Mouse (Mus musculus) C2C12 (cell line): ENCODE data around the gene Mapkapk2. TPM values are rescaled to one million over a fixed set of nuclear protein-coding genes. Genes with fewer than 3 reads are reported as not detected.

ENCODE experiments used
- H3K27me3 ChIP-seq: one replicate; pipeline ENCODE4 v1.6.1; 2011; ENCODE audit not compliant: control insufficient read depth, insufficient read depth, insufficient read length
- H3K36me3 ChIP-seq: one replicate; pipeline ENCODE4 v1.6.1; 2011; ENCODE audit not compliant: control insufficient read depth, insufficient read depth
- H3K4me3 ChIP-seq: one replicate; pipeline ENCODE4 v1.5.1; 2011; ENCODE audit warnings: mild to moderate bottlenecking, control low read depth; ENCODE audit not compliant: poor library complexity, insufficient read depth, severe bottlenecking
- H3K79me2 ChIP-seq: one replicate; pipeline ENCODE4 v1.6.1; 2011; ENCODE audit not compliant: control insufficient read depth, insufficient read depth
- H3K79me3 ChIP-seq: one replicate; pipeline ENCODE4 v1.6.1; 2011; ENCODE audit warnings: low read depth, control low read depth
- H3ac ChIP-seq: one replicate; pipeline ENCODE3; 2011; ENCODE audit warnings: low read depth; ENCODE audit not compliant: control insufficient read depth, insufficient read length
- CEBPB ChIP-seq: IDR thresholded peaks from one replicate; pipeline ENCODE4 v1.6.1; 2011; ENCODE audit warnings: low read depth, mild to moderate bottlenecking, control low read depth, moderate library complexity
- CTCF ChIP-seq: IDR thresholded peaks from one replicate; pipeline ENCODE4 v1.5.1; 2011; ENCODE audit not compliant: control insufficient read depth, insufficient read depth, insufficient read length
- FOSL1 ChIP-seq: IDR thresholded peaks from one replicate; pipeline ENCODE4 v1.8.0; 2011; ENCODE audit warnings: mild to moderate bottlenecking, low read length; ENCODE audit not compliant: poor library complexity, insufficient read depth, severe bottlenecking
- MAX ChIP-seq: IDR thresholded peaks from one replicate; pipeline ENCODE4 v1.6.1; 2011; ENCODE audit warnings: mild to moderate bottlenecking, control low read depth
- MYOD1 ChIP-seq: IDR thresholded peaks from one replicate; pipeline ENCODE4 v1.6.1; 2011; ENCODE audit warnings: low read depth; ENCODE audit not compliant: control insufficient read depth, insufficient read length
- MYOG ChIP-seq: IDR thresholded peaks from one replicate; pipeline ENCODE4 v1.6.1; 2011; ENCODE audit not compliant: control insufficient read depth, insufficient read length; ENCODE audit errors: extremely low read depth
- USF1 ChIP-seq: IDR thresholded peaks from one replicate; pipeline ENCODE4 v1.6.1; 2011; ENCODE audit warnings: low read depth, mild to moderate bottlenecking, control low read depth, moderate library complexity
- polyA plus RNA-seq: library from polyadenylated mRNA; unstranded; fragments of >200 nt; fragmentation: generic; extraction: Trizol; gene quantifications from one replicate; pipeline ENCODE4 v1.2.1, GENCODE M21; 2012; ENCODE audit warnings: missing spikeins

Mapkapk2 gene
- polyA plus RNA-seq, 1 experiment = 87.0 TPM

- no peak overlapping the region for H3K4me3 ChIP-seq
- no peak for TF ChIP-seq MYOG
- TF ChIP-seq MYOD1 = no peak
- TF ChIP-seq FOSL1 = no peak
- TF ChIP-seq MAX = no peak
- no peak for TF ChIP-seq CTCF
- no peak for TF ChIP-seq CEBPB
- TF ChIP-seq USF1 = no peak
- H3K79me2 ChIP-seq = peaks cover 100% of the 10 kb centered on the region
- peaks cover 90% of the 10 kb centered on the region for H3K79me3 ChIP-seq
- no peak overlapping the region for H3ac ChIP-seq
- no peaks in the 10 kb centered on the region for H3K27me3 ChIP-seq
- H3K36me3 ChIP-seq = no peaks in the 10 kb centered on the region
Observed at GRCm38 (mm10) chr1:131079762-131080161, 17.9 kb downstream of the Mapkapk2 start.

- H3K79me3 ChIP-seq = peaks cover 91% of the 10 kb centered on the region
- no peaks in the 10 kb centered on the region for H3K36me3 ChIP-seq
- H3ac ChIP-seq = no peak overlapping the region
- H3K79me2 ChIP-seq = peaks cover 100% of the 10 kb centered on the region
- TF ChIP-seq FOSL1 (no peak), USF1 (no peak), CEBPB (no peak), MAX (no peak), MYOG (no peak), CTCF (no peak), MYOD1 (no peak)
- H3K4me3 ChIP-seq = no peak overlapping the region
- H3K27me3 ChIP-seq = no peaks in the 10 kb centered on the region
Observed at GRCm38 (mm10) chr1:131078761-131079330, 18.8 kb downstream of the Mapkapk2 start.

- no peak overlapping the region for H3ac ChIP-seq
- TF ChIP-seq CEBPB (no peak), USF1 (no peak), MYOG (no peak), CTCF (no peak), MAX (no peak), FOSL1 (no peak), MYOD1 (no peak)
- peaks cover 90% of the 10 kb centered on the region for H3K79me3 ChIP-seq
- no peaks in the 10 kb centered on the region for H3K27me3 ChIP-seq
- H3K79me2 ChIP-seq = peaks cover 100% of the 10 kb centered on the region
- no peaks in the 10 kb centered on the region for H3K36me3 ChIP-seq
- no peak overlapping the region for H3K4me3 ChIP-seq
Observed at GRCm38 (mm10) chr1:131075098-131075791, 22.4 kb downstream of the Mapkapk2 start.

- peaks cover 98% of the 10 kb centered on the region for H3K79me2 ChIP-seq
- no peaks in the 10 kb centered on the region for H3K27me3 ChIP-seq
- no peak overlapping the region for H3K4me3 ChIP-seq
- H3K79me3 ChIP-seq = peaks cover 87% of the 10 kb centered on the region
- no peak overlapping the region for H3ac ChIP-seq
- TF ChIP-seq CTCF (no peak), MYOG (no peak), CEBPB (no peak), MAX (no peak)
- H3K36me3 ChIP-seq = no peaks in the 10 kb centered on the region
Observed at GRCm38 (mm10) chr1:131074524-131074938, 23.1 kb downstream of the Mapkapk2 start.

GRCm38 (mm10) chr1:131072376-131072990, 25.1 kb downstream of the Mapkapk2 start:
- Histone ChIP-seq H3ac (no peak overlapping the region), H3K4me3 (no peak overlapping the region), H3K36me3 (peaks cover 5% of the 10 kb centered on the region), H3K79me2 (peaks cover 98% of the 10 kb centered on the region), H3K27me3 (no peaks in the 10 kb centered on the region), H3K79me3 (peaks cover 75% of the 10 kb centered on the region)
- TF ChIP-seq FOSL1 (no peak), MYOD1 (no peak), CTCF (no peak), MAX (no peak), CEBPB (no peak), MYOG (no peak), USF1 (no peak)

- peaks cover 5% of the 10 kb centered on the region for H3K36me3 ChIP-seq
- no peak overlapping the region for H3K4me3 ChIP-seq
- TF ChIP-seq MAX (no peak), MYOG (no peak), CEBPB (no peak), USF1 (no peak), CTCF (no peak), MYOD1 (no peak), FOSL1 (no peak)
- H3K27me3 ChIP-seq = no peaks in the 10 kb centered on the region
- H3K79me3 ChIP-seq = peaks cover 68% of the 10 kb centered on the region
- peaks cover 90% of the 10 kb centered on the region for H3K79me2 ChIP-seq
- H3ac ChIP-seq = no peak overlapping the region
Observed at GRCm38 (mm10) chr1:131069010-131069409, 28.6 kb downstream of the Mapkapk2 start.
